In genomic region chr7:73546561-73547510, GRCm38 (mm10) we compare ENCODE assay signal across 8 mouse cellular contexts. TPM values are rescaled to one million over a fixed set of nuclear protein-coding genes. Genes with fewer than 3 reads are reported as not detected.
DNase-seq lines count a peak whose midpoint lies in the region; ATAC-seq and TF ChIP-seq lines count a peak whose summit lies in the region.

No protein-coding gene starts in this region.

- TF ChIP-seq CTCF in lung, adult 2 months (IDR thresholded peaks at IDR 0.05; ENCODE audit: insufficient read depth, low read length), result no peak
- TF ChIP-seq CTCF in brain, embryonic 14.5 days (IDR thresholded peaks at IDR 0.05; ENCODE audit: borderline replicate concordance, extremely low read depth, insufficient read depth, insufficient read length), result no peak

- WGBS in lung, adult 2 months, result 23% methylated on average over 10 of the region's 10 CpGs
- WGBS in hindbrain, embryonic 15.5 days, result 75% methylated on average over 10 of the region's 10 CpGs

- H3K4me1 ChIP-seq in lung, adult 2 months (ENCODE audit: control insufficient read depth, insufficient read depth, low read length), result peaks cover 22% of the 10 kb centered on the region
- H3K4me1 ChIP-seq in hindbrain, embryonic 15.5 days (replicated peaks), result peaks cover 32% of the 10 kb centered on the region

- H3K36me3 ChIP-seq in hindbrain, embryonic 15.5 days, result peaks cover 18% of the 10 kb centered on the region

- no peak for TF ChIP-seq POLR2A in lung, adult 2 months (IDR thresholded peaks at IDR 0.05; ENCODE audit: borderline replicate concordance, extremely low read depth, low read depth, low read length)
- no peak for TF ChIP-seq POLR2A in brain, embryonic 14.5 days (IDR thresholded peaks at IDR 0.05; ENCODE audit: borderline replicate concordance, extremely low read depth, insufficient read depth, insufficient read length, poor library complexity, severe bottlenecking)

- H3K4me3 ChIP-seq in lung, adult 2 months (replicated peaks; ENCODE audit: extremely low read depth, low read depth, low read length), result peak overlapping the region; percentile 56
- no peak overlapping the region for H3K4me3 ChIP-seq in hindbrain, embryonic 15.5 days

- H3K4me2 ChIP-seq in hindbrain, embryonic 15.5 days, result peak overlapping the region; percentile 15; the same call in 1 of the 2 replicates

- DNase-seq in lung, adult 2 months, result no peak
- no peak for DNase-seq in lung, postnatal 10 days
- DNase-seq in brain, embryonic 14.5 days (ENCODE audit: low read depth), result peak; percentile 56
- no peak for DNase-seq in cerebellum, adult 9-10 months
- DNase-seq in layer of hippocampus, adult 9-10 months (ENCODE audit: low spot score), result no peak
- DNase-seq in ovary, postnatal 14 days (ENCODE audit: low spot score), result no peak

- H3K27me3 ChIP-seq in hindbrain, embryonic 15.5 days, result no peaks in the 10 kb centered on the region

- no peak overlapping the region; the same call in 1 of the 2 replicates for H3K27ac ChIP-seq in hindbrain, embryonic 15.5 days (replicated peaks)

- no peaks in the 10 kb centered on the region for H3K9me3 ChIP-seq in hindbrain, embryonic 15.5 days

- no peak for ATAC-seq in hindbrain, embryonic 15.5 days (ENCODE audit: low FRiP score, low read depth)
- 0 out of 2 replicates have a peak, but pooled peaks have one; percentile 28 for ATAC-seq in neutrophil, adult 5-6 weeks (ENCODE audit: extremely low read depth, insufficient number of reproducible peaks, low FRiP score, poor library complexity, severe bottlenecking)

- H3K9ac ChIP-seq in hindbrain, embryonic 15.5 days, result no peak overlapping the region

RNA-seq across cellular contexts. Expression of gene Chd2, which starts 5.2 kb away (rescaled TPM):
- 41.0 and 48.5 TPM in 2 replicates for polyA plus RNA-seq in lung, adult 2 months (2012; rRNA removed)
- polyA plus RNA-seq in brain, embryonic 14.5 days (2012; rRNA removed), result 51.8 and 54.9 TPM in 2 replicates
- polyA plus RNA-seq in hindbrain, embryonic 15.5 days (2015; fragmentation: Nextera tagmentation; extraction: Ambion mirVana), result 34.9 and 37.2 TPM in 2 replicates
- total RNA-seq in neutrophil, adult 5-6 weeks (2017), result 492 and 505 TPM in 2 replicates
